Mouse (Mus musculus): ENCODE data around the gene Smg1.

Gene Smg1

DNA sequence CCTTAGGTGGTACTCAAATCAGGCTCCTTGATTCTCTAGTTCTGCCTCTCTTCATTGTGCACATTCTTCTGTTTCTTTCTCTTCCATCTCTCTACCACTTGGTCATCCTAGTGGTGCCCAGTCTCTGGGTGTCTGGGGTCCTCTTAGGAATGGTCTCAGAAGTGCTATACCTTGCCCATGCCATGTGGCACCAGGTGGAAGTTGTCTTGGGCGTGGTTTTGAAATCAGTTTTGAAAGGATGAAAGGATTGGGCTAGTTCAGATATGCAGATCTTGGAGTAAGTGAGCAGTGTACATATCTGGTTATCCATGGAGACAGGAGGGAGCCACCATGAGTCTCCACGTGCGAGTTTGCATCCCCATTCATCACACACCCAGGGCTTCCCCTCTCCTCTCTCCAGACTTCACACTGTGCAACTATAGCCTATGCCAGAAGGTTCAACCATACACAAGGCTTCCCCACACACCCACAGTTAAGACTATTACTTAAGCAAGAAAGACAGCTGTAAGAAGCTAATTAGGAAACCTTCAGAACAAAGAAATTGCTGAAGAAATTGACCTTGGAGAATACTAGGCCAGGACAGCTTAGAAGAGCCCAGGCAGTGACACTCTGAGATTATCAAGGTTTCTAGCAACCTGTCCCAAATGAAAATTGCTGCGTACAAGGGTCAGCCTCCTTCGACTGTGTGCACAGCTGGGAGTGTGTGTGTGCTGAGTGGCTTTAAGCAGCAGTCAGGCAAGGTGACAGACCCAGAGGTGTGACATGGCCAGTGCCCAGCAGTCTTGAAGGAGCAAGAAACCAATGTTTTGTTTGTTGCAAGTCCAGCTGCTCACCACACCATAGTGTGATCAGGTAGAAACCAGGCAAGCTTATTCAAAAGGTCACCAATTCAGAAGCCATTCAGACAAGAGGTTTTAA lies 139.7 kb downstream of the Smg1 start:
- DNase-seq = no peak

- DNase-seq = no peak
Measured at GRCm38 (mm10) chr7:118102678-118103461, 140.6 kb downstream of the Smg1 start.

DNA sequence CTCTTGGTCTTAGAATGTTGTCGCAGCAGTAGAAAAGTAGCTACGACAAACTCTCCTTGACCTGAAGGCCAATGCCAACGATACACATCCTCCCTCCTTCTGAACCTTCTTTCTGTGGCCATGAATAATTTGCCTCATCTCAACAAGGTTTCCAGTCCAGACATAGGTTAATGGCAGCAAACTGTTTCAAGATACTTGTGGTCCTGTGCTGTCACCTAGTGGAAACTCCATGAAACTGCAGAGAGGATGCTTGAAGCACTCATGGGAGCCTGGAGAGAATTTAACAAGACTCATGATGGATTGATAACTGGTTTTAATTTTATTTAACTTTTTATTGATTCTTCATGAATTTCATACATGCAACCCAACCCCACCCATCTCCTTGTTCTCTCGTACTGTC lies 141.2 kb downstream of the Smg1 start:
- DNase-seq = no peak

DNA sequence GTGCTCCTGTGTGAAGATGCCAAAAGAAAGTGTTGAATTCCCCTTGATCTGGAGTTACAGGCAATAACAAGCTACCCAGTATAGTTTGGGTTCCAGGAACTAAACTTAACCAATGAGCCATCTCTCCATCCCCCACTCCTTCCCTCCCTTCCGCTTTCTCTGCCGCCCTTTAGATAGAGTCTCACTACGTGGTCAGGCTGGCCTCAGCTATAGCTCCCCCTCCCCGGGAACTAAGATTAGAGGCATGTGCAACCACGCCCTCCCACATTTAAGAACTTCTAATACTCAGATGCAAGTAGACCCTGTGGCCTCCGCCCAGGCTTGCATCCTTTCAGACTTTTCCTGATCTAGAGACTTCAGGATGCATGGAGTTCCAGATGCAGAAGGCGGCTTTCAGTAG lies 145.9 kb downstream of the Smg1 start:
- DNase-seq = no peak
